Mouse (Mus musculus) small intestine, adult 2 months (tissue): ENCODE results near the gene Cfap73.

Source experiments
- CTCF ChIP-seq: fragments of 200-500 bp; IDR thresholded peaks from 2 replicates; pipeline ENCODE4 v1.5.1; 2012; ENCODE audit warnings: low read depth, mild to moderate bottlenecking, control low read depth, inconsistent platforms, low read length, moderate library complexity, mixed read lengths; ENCODE audit not compliant: insufficient replicate concordance, insufficient read length; ENCODE audit errors: extremely low read depth
- POLR2A ChIP-seq: fragments of 200-500 bp; IDR thresholded peaks from 2 replicates; pipeline ENCODE4 v1.6.1; 2012; ENCODE audit warnings: low read depth, mild to moderate bottlenecking, control low read depth, inconsistent platforms, low read length, moderate library complexity

GRCm38 (mm10) chr5:120578504-120579081, 55.4 kb downstream of the Cfap73 start:
- no peak for TF ChIP-seq POLR2A
- TF ChIP-seq CTCF, result no peak
